Mouse (Mus musculus): ENCODE results near the gene Trpc6. TPM values are rescaled to one million over a fixed set of nuclear protein-coding genes. Genes with fewer than 3 reads are reported as not detected.

The Trpc6 gene
- not detected for polyA plus RNA-seq (2017; shearing (Covaris generic))

GRCm38 (mm10) chr9:8544041-8544794 lies at the start of gene Trpc6:
TSS of gene Trpc6 (plus strand) at chr9:8544142.

